Mouse (Mus musculus) embryonic fibroblast, embryonic 13.5 days (primary cell): ENCODE results near the gene Ppp4r1.

ENCODE experiments used
- CTCF ChIP-seq: IDR thresholded peaks from 2 replicates; pipeline ENCODE4 v1.5.1; 2011; ENCODE audit warnings: mild to moderate bottlenecking, control low read depth, low read length, moderate library complexity, borderline replicate concordance; ENCODE audit not compliant: insufficient read depth
- POLR2A ChIP-seq: IDR thresholded peaks from 2 replicates; pipeline ENCODE4 v1.6.1; 2011; ENCODE audit warnings: low read depth, mild to moderate bottlenecking, control low read depth, low read length, moderate library complexity

DNA sequence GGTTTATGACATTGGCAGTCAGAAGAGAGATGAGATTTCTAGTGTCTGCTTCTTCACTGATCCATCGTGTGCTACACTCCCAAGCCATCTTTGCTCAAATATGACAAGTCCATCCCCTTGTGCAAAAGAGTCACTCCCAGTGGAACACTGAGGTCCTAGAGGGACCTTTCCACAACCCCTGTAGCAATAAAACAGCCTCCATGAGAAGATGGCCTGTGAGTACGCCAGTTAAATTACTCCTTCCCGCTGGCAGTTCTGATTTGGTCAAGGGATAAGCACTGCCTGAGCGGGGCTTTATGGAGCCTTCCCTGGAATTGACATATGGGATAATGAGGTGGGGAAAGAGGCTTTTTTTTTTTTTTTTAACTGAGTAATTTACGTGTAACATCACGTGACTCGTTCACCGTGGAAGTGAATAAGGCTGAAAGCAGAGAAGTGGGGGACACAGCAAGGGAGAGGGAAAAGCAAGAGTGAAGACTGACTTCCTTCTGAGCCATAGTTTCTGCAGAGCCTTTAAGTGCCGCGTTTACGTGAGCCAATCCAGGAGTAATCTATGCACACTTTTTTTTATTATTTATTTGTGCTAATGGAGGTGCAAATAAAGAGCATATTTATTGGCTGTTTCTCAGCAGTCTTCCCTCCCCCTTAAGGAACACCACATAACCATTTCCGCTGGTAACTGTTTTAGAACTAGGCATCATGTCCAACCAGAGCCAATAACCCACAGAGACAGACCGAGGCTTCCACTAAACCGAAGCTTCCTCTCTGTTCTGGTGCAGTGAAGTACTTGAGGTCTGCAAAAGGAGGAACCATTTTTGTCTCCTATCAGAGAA is 103.5 kb downstream of the Ppp4r1 start, which contains the start of gene Ralbp1:
- TF ChIP-seq POLR2A (peak; percentile 21), CTCF (no peak)
